Mouse (Mus musculus) C2C12 (cell line): ENCODE measurements around the gene Arid2. TPM values are rescaled to one million over a fixed set of nuclear protein-coding genes. Genes with fewer than 3 reads are reported as not detected.

ENCODE experiments used
- H3K27me3 ChIP-seq: one replicate; pipeline ENCODE4 v1.6.1; 2011; ENCODE audit not compliant: control insufficient read depth, insufficient read depth, insufficient read length
- H3K36me3 ChIP-seq: one replicate; pipeline ENCODE4 v1.6.1; 2011; ENCODE audit not compliant: control insufficient read depth, insufficient read depth
- H3K4me3 ChIP-seq: one replicate; pipeline ENCODE4 v1.5.1; 2011; ENCODE audit warnings: mild to moderate bottlenecking, control low read depth; ENCODE audit not compliant: poor library complexity, insufficient read depth, severe bottlenecking
- H3K79me2 ChIP-seq: one replicate; pipeline ENCODE4 v1.6.1; 2011; ENCODE audit not compliant: control insufficient read depth, insufficient read depth
- H3K79me3 ChIP-seq: one replicate; pipeline ENCODE4 v1.6.1; 2011; ENCODE audit warnings: low read depth, control low read depth
- H3ac ChIP-seq: one replicate; pipeline ENCODE3; 2011; ENCODE audit warnings: low read depth; ENCODE audit not compliant: control insufficient read depth, insufficient read length
- CEBPB ChIP-seq: IDR thresholded peaks from one replicate; pipeline ENCODE4 v1.6.1; 2011; ENCODE audit warnings: low read depth, mild to moderate bottlenecking, control low read depth, moderate library complexity
- CTCF ChIP-seq: IDR thresholded peaks from one replicate; pipeline ENCODE4 v1.5.1; 2011; ENCODE audit not compliant: control insufficient read depth, insufficient read depth, insufficient read length
- FOSL1 ChIP-seq: IDR thresholded peaks from one replicate; pipeline ENCODE4 v1.8.0; 2011; ENCODE audit warnings: mild to moderate bottlenecking, low read length; ENCODE audit not compliant: poor library complexity, insufficient read depth, severe bottlenecking
- MAX ChIP-seq: IDR thresholded peaks from one replicate; pipeline ENCODE4 v1.6.1; 2011; ENCODE audit warnings: mild to moderate bottlenecking, control low read depth
- MYOD1 ChIP-seq: IDR thresholded peaks from one replicate; pipeline ENCODE4 v1.6.1; 2011; ENCODE audit warnings: low read depth; ENCODE audit not compliant: control insufficient read depth, insufficient read length
- MYOG ChIP-seq: IDR thresholded peaks from one replicate; pipeline ENCODE4 v1.6.1; 2011; ENCODE audit not compliant: control insufficient read depth, insufficient read length; ENCODE audit errors: extremely low read depth
- USF1 ChIP-seq: IDR thresholded peaks from one replicate; pipeline ENCODE4 v1.6.1; 2011; ENCODE audit warnings: low read depth, mild to moderate bottlenecking, control low read depth, moderate library complexity
- polyA plus RNA-seq: library from polyadenylated mRNA; unstranded; fragments of >200 nt; fragmentation: generic; extraction: Trizol; gene quantifications from one replicate; pipeline ENCODE4 v1.2.1, GENCODE M21; 2012; ENCODE audit warnings: missing spikeins

Gene Arid2
- polyA plus RNA-seq, 1 experiment, result 10.6 TPM

DNA sequence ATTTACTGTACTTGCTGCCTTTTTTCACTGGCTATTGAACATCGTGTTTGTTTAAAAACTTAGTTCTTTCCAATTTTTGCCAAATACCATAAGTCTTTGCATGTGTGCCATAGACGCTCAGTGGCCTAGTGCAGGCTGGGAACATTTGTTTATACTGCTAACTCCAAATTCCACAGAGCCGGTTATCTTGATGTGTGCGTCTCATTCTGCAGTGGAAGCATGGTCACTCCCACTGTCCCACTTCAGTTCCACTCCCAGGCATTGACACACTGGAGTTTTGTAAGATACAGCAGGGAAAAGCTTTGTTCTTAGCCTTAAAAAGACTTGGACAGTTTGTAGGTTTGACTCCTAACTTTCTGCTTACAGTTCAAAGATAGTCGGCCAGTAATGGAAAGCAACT lies 73.3 kb downstream of the Arid2 start:
- no peaks in the 10 kb centered on the region for H3K79me2 ChIP-seq

DNA sequence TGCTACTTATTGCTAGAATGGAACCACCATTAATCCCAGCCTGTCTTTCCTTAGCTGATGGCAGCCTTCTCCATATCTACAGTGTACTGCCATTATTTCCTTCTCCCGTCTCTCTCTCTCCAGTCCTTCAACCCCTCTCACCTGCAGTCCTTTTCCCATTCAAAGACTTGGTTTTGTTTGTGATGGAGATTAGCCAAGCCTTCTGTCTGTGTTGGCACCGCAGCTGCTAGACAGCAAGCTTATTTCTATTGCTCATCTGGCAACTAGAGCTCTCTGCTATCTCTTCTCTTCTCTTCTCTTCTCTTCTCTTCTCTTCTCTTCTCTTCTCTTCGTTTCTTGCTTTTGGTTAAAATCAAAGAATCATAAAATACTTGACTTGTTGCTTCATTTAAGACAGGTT lies 78.0 kb downstream of the Arid2 start:
- no peaks in the 10 kb centered on the region for H3K79me2 ChIP-seq
- TF ChIP-seq USF1, result no peak
- no peak for TF ChIP-seq CTCF
- no peak for TF ChIP-seq FOSL1
- no peak for TF ChIP-seq MYOG
- TF ChIP-seq MAX, result no peak
- no peak for TF ChIP-seq MYOD1
- TF ChIP-seq CEBPB, result no peak
- peaks cover 89% of the 10 kb centered on the region for H3K36me3 ChIP-seq
- H3K27me3 ChIP-seq, result no peaks in the 10 kb centered on the region
- no peak overlapping the region for H3ac ChIP-seq
- H3K4me3 ChIP-seq, result no peak overlapping the region
- H3K79me3 ChIP-seq, result no peaks in the 10 kb centered on the region

More for the DNA sequence above, 73.3 kb downstream of the Arid2 start:
- peaks cover 83% of the 10 kb centered on the region for H3K36me3 ChIP-seq
- no peaks in the 10 kb centered on the region for H3K79me3 ChIP-seq
- no peaks in the 10 kb centered on the region for H3K27me3 ChIP-seq
- no peak overlapping the region for H3ac ChIP-seq
- H3K4me3 ChIP-seq, result no peak overlapping the region
- TF ChIP-seq MAX (no peak), CEBPB (no peak), MYOG (no peak), MYOD1 (no peak), USF1 (no peak), CTCF (no peak), FOSL1 (no peak)

DNA sequence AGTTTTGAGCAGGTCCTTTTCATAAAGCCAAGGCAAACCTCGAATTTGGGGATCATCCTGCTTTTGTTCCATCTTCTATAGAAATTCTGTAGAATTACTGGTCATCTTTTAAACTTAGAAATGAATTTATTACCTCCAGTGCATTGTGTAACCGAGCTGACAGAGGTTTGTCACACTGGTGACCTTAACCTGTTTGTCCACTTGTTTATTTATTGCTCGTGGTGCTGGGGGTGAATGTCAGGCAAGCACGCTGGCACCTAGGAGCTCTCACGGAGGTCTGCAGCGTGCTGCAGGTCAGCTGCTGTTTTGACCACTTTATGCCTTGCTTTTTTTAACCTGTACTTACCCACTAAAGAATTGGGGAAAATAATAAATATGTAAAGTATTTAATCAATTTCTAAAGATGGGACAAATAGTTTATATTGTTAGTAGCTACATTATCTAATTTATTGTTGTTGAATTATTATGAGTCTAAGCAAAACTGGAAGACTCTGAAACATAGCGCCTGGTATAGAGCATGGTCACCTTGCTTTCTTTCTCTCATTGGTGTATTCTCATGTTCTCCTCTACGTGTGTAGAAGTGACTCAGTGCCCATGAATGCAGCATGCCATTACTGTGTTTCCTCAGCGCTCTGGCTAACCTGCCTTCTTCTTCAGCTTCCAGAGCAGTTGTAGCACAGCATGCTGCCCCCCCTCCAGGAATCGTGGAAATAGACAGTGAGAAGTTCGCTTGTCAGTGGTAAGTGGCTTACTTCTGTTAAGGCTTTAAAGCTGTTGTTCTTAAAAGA lies 79.1 kb downstream of the Arid2 start:
- Histone ChIP-seq H3K27me3 (no peaks in the 10 kb centered on the region), H3K36me3 (peaks cover 89% of the 10 kb centered on the region), H3K79me2 (no peaks in the 10 kb centered on the region), H3ac (no peak overlapping the region), H3K79me3 (no peaks in the 10 kb centered on the region), H3K4me3 (no peak overlapping the region)
- TF ChIP-seq MYOD1 (no peak), FOSL1 (no peak), MYOG (no peak), USF1 (no peak), CTCF (no peak), CEBPB (no peak), MAX (no peak)

DNA sequence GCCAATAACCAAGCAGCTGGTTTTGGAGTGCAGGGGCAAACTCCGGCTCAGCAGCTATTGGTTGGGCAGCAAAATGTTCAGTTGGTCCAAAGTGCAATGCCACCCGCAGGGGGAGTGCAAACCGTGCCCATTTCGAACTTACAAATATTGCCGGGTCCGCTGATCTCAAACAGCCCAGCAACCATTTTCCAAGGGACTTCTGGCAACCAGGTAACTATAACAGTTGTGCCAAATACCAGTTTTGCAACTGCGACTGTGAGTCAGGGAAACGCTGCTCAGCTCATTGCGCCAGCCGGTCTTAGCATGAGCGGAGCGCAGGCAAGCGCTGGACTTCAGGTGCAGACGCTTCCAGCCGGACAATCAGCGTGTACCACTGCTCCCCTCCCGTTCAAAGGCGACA lies 84.0 kb downstream of the Arid2 start:
- no peaks in the 10 kb centered on the region for H3K79me3 ChIP-seq
- no peak overlapping the region for H3K4me3 ChIP-seq
- H3ac ChIP-seq, result no peak overlapping the region
- H3K79me2 ChIP-seq, result peaks cover 3% of the 10 kb centered on the region
- no peaks in the 10 kb centered on the region for H3K27me3 ChIP-seq
- peaks cover 89% of the 10 kb centered on the region for H3K36me3 ChIP-seq
- TF ChIP-seq MYOD1 (no peak), CTCF (no peak), FOSL1 (no peak), USF1 (no peak)

DNA sequence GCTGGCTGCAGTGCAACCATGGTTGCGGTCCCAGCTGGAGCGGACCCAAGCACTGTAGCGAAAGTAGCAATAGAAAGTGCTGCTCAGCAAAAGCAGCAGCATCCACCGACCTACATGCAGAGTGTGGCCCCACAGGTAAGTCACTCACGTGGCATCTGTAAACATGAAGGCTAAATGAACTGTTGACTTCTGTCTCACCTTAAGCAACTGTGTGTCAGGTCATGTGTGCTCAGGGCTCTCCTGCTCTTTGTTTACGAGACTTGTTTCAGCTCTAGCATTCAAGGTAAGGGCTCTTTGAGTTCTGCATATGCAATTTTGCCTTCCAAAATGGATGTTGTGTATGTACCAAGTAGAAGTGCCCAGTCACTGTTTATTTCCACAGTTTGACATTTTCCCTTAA lies 85.3 kb downstream of the Arid2 start:
- H3K4me3 ChIP-seq, result no peak overlapping the region
- H3ac ChIP-seq, result no peak overlapping the region
- H3K36me3 ChIP-seq, result peaks cover 85% of the 10 kb centered on the region
- H3K79me2 ChIP-seq, result peaks cover 10% of the 10 kb centered on the region
- no peaks in the 10 kb centered on the region for H3K27me3 ChIP-seq
- TF ChIP-seq MYOD1, result no peak
- TF ChIP-seq CEBPB, result no peak
- TF ChIP-seq USF1, result no peak
- TF ChIP-seq MYOG, result no peak
- no peak for TF ChIP-seq MAX
- TF ChIP-seq CTCF, result no peak
- H3K79me3 ChIP-seq, result no peaks in the 10 kb centered on the region
